Mouse (Mus musculus): ENCODE data around the gene Fancc.
"Not testable (repeated sequence)": the region's sequence is repeated elsewhere in the genome, so short reads cannot be mapped to it uniquely, and the experiment has no call there.

The Fancc gene

DNA sequence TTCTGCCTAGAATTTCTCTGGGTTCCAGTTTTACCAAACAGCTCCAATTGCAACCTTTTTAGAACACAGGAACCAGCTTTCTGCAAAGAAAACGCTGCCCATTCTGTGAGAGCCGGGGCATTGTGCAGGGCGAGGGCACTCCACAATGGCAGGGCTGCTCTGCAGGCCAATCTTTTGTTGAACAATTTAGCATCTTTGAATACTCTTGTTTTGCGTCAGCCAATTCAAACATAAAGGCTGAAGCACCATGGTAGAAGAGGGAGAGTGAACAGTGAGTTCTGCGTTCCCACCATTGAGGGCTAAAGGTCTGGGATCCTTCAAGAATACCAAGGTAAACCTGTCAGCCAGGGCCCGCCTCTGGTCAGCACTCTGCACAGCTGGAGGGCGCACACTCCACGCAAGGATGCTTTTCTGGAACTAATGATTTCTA is 17.9 kb upstream of the Fancc start:
- DNase-seq = no peak

DNA sequence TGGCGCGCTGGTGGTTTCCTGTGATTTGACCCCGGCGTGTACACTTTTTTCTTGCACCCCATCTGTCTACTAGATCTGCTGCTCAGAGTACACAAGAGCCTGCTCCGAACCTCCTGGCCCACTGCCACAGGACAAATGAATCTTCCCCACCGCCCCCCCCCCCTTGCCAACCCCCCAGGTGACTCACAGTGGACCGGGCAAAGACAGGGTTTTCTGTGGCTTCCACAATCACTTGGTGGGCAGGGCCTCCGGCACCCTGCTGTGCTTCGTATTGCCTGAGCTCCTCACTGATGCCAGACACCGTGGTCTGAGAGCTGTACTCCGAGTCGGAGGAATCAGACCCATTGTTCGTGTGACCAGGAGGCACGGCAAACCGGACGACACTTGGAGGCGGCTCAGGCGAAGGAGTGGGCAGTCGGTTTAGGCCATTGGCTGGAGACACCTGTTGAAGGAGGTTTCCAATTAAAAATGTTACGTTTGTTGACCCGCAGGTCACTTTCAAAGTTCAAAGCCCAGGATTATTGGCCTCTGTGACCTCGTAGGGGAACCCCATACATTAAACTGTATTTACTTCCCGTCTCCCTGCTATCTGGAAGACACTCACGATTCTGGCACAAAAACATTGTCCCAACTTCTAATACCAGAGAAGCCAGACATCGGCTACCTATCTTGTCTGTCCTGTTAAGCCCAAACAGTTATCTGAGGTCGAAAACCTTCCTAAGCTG is 16.5 kb upstream of the Fancc start:
- DNase-seq = no peak

DNA sequence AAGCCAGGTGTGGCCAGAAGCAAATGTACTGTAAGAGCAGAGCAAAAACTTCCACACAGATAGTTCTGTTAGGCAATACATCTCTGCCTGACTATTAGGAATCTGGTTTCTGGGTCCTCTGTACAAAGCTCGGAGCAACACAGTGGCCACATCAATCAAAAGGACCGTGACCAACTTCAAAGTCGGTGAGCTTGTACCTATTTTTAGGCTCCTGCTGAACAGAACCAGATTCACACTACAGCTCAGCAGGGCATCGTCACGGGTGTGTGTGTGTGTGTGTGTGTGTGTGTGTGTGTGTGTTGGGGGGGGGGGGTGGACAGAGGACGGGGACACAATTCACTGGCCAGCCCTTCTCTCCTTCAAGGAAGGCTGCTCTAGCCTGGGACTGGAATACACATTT is 15.3 kb upstream of the Fancc start:
- DNase-seq = no peak

DNA sequence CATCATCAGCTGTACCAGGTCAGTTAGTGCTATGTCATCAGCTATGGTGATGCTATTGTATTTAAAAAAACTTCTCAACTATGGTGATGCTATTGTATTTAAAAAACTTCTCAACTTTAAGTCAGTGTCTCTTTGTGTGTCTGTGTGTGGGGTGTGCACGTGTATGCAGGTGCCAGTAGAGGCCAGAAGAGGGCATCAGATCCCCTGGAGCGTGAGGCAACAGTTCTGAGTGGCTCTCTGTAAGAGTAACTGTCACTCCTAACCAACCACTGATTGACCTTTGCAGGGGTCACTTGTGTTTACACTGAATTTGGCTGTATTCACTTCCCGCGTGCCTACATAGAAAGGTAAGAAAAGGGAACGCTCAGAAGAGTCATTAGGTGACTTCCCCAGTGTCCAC is 10.7 kb upstream of the Fancc start:
- DNase-seq = no peak

DNA sequence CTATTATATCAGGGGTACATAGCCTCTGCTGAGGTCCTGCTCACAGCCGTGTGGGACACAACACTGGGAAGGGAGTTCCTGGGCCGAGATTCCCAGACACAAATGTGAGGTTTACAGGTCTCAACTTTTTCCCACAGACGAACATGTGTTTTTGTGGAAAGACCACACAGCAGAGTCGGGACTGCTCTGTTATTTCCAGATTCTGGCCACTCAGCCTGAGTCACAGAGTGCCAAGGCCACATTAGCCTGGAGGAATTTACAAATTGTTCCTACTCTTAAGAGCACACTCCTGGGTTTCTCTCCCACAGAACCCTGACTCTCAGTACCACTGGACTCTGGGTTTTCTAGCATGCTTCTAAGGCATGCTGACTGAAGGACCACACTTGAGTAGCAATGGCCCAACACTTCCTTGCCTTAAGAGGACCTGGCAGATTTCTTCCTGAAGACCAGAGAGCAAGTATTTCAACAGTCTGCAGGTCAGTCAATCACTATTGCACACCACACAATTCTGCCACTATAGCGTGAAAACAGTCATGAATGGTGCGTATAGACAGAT is 10.0 kb upstream of the Fancc start:
- no peak for DNase-seq

DNA sequence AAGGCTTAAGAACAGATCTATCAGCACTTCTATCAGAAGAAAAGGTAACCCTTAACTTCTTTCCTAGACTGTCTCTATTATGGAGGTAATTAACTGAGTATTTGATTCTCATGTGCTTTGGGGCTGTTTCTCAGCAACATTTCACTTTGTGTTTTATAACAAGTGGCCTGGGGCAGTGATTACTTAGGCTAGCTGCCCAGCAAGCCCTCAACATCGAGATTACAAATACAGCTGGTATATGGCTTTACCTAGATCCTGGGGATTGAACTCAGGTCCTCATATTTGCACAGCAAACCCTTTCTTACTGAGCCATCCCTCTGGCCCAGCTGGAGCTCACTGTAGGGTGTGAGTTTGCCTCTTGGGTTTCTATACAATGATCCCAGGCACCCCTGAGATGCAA is 9.3 kb upstream of the Fancc start:
- DNase-seq = no peak

DNA sequence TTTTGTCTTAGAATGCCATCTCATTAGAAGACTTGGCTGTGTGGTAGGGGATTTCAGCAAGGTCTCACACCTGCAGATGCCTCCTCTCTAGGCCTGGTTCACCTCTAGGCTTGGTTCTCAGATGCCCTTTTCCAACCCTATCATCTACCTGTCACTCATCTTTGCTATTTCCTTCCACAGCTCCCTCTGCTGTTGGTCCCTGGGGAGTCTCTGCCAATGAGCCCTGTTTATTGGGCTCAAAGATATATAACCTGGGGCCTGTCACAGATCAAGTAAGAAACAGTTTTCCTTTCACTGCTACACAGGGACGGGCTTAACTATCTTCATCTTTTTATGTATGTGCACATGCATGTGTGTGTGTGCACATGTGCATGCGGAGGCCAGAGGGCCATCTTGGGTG is 5.3 kb upstream of the Fancc start:
- DNase-seq = no peak

DNA sequence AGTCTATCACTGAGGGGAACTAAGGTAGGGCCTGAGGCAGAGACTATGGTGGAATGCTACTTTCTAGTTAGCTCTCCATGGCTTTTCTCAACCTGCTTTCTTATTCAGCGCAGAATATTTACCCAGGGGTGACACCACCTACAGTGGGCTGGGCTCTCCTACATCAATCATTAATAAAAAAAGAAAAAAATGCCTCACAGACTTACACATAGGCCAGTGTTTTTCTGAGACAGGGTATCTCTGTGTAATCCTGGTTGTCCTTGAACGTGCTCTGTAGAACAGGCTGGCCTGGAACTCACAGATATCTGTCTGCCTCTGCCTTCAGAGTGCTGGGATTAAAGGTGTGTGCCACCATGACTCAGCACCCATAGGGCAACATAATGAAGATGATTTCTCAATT is 2.4 kb upstream of the Fancc start:
- no peak for DNase-seq

DNA sequence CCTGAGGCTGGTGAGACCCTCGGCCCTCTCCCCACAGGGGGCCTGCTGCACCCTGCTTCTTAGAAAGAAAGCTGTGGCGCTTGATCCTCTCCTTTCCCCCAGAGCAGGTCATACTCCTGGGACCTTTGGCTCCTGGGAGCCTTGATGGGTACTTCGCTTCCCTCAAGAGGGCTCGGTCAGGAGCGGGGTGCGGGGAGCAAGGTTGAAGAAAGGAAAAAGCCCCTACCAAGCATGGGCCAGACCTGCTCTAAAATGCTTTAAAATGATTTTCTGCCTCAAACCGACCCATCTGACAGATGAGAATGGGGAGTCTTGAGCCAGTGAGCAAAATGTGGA is 9.4 kb downstream of the Fancc start:
- no peak for DNase-seq

DNA sequence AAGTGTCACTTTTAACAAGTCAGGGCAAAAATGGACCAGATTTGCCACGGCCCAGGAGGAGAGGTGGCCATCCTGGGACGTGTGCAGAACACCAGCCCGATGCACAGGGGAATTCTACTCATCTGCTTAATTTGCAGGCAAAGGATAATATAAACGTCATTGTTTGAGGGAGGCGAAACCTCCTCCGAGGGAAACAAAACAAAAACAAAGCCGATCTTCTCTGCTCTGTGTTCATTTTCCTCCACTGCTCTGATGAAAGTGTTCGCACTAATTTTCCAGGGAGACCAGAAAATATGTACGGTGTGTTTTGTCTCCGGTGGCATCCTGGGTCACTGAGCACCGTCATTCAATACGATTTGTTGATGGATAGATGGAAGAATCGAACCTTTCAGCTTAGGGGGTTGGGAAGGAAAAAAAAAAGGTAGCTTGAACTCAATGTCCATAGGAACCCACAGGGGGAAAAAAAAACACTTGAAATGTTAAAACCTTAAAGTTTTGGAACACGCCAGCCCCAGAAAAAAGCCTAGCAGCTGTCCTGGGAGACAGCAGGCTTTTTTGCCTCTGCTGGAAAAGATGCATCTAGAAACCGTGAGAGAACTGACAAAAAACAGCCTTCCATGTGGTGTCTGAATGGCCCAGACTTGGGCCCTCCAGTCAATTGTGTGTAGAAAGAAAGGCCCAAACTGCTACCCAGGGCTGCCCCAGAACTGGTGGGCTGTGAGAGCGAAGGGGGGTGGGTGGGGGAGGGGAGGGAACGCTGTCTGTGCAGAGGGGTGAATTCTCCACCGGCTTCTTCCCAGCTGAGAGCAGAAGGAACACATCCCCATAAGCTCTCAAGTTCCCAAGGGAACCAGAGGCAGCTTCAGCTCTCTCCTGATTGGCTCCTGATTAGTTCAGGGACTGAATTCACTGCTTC is 10.0 kb downstream of the Fancc start:
- DNase-seq = no peak

DNA sequence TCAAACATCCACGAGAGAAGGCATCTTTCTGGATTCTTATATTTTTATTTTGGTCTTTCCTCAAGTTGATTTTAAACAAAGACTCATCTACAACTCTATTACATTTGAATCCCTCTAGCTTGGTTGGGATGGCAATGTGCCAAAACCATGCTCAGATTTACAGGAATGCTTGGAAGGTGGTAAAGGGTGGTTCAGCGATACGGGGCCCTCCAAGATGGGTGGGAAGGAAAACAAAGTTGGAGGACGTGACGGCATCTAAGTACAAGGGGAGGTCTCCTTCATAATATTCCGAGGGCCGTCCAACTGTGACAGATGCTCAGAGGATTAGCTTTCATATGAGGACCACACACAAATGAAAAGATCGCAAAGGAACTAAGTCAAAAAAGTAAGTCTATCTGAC is 21.7 kb downstream of the Fancc start:
- DNase-seq = no peak

DNA sequence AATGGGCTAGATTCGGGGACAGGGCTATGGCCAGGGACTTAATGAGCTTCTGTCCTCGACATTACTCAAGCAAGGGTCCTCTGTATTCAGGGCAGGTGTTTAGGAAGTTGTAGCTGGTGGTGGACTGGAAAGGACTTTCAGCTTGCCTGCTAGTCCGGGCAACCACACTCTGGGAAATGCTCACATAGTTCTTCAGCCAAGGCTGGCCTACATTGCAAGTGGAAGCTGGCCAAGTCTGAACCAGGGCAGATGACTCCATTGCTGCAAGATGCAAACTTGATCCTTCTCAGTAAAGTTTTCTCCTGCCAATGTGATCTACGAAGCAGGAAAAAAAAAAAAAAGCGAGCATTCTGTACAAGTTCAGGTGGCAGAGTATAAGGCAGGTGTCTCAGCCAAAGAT is 44.2 kb downstream of the Fancc start:
- DNase-seq = no peak

DNA sequence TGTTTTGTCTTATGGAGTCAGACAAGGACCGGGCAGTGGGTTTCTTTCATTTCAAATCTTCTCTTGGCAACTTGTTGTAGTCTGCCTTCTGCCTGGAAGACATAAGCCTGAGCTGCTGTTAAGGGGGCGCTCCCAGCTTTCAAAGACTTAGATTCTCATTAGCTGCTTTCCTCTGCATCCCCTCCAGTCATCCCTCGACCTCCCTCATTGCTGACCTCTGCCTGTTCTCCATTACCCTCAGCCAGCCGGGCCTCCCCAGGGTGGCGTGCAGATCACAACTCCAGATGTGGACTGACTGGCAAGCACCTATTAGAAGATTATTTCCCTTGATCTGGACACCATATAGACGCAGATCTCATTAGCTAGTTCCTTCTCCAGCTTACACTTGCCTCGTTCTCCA is 45.9 kb downstream of the Fancc start:
- DNase-seq = no peak

DNA sequence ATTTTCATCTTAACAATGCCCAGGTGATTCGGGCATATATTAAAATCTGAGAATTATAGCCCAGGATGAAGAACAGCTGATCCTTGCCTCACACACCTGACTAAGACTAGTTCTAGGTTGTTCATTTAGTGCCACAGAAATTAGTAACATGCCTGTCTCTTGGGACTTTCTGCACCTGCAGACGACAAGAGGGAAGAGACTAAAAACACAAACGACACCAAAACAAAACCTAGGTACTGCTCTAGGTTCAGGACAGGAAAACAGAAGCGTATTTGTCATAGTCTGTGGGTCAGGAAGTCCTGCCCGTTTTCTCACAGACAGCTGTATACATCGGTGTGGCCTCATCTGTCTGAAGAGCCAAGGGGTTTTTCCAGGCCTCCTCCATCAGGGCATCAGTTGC is 51.7 kb downstream of the Fancc start:
- no peak for DNase-seq

DNA sequence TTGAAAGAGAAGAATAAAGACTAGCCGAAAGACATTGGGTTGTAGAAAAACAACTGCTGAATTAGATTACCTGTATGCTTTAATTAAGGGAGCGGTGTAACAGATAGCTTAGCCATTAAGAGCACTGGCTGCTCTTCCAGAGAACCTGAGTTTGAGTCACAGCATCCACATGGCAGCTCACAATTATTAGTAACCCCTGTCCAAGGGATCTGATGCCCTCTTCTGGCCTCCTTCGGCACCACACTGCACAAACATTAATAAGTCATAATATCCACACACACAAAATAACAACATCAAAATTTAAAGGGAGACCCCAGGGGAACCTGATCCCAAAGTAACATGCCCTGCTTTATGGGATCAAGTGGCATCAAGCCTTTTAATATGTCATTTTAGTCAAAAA is 64.3 kb downstream of the Fancc start:
- DNase-seq = no peak

DNA sequence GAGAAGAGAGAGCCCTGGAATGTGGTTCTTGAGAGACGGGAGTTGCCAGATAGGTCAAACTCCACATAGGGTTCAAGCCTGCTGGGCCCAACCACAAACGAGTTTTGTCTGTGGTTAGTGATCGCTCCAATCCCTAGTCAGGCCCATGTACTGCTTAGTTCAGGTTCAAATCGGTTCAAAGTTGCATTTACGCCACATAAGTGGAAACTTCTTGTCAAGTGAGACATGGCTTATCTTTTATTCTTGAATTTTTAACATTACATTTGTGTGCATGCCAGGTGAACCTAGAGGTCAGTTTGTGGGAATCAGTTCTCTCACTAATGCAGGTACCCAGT is 65.3 kb downstream of the Fancc start:
- DNase-seq = no peak

DNA sequence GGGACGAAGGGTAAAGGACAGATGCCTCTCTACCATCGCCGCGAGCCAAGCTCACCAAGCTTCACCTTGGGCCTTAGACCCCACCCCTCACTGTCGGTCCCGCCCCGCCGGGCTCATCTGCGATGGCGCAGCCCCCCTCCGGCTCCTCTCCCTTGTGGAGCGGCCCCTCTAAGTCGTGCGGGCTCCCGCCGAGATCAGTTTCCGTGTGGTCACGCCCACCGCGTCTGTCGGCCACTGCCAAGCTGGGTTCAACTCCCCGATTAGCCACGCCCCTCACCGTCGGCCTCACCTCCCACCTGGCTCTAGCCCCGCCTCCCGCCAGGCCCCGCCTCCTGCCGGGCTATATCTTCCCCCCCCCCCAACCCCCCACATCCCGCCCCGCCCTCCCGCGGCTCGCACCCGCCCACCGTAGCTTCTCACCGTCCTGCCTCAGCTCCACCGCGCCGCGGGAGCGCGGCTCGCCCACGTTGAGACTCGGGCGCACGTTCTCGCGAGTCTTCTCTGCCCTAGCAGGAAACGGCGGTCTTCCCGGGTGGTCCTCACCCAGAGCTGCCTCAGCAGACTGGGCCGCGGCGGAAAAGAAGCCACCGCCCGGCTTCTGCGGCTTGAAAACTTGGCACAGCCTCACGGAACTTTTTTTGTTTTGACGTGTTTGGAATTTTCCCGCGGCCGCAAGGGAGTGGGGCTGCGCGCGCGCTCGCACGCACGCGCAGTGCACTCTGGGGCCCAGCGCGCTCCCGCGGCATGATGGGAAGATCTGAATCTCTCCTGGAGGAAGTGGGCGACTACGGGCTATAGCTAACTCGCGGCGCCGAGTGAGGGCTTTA is 65.8 kb downstream of the Fancc start:
- peak; percentile 88 for DNase-seq

DNA sequence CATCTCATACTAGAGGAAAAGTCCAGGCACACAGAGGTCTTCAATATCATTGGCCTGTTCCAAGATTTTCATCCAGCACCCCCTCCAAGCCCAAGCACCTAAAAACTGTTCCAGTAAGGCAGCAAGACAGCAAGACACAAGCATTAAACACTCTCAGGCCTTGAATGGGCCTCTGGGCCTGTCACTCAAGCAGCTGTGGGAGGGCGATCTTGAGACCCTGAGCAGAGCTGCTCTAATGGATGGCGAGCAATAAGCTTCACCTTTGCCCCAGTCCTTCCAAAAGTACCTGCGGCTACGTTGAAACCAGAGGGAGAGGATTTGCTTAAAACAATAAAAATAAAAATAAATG is 66.4 kb downstream of the Fancc start:
- DNase-seq = peak; percentile 7

DNA sequence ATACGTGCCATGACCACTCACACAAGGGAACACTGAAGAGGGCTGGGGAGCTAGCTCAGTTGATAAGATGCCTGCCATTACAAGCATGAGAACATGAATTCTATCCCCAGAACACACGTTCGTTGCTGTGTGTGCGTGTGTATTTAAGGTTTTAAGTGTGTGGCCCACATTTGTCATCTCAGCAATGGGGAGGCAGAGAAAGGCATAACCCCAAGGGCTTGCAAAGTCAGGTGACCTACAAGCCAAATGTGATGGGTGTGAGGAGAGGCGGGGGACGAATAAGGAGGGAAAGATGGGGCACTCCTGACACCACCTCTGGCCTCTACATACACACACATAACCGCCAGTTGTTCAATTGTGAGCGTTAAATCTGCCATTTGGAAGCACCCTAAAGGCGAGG is 66.9 kb downstream of the Fancc start:
- no peak for DNase-seq

DNA sequence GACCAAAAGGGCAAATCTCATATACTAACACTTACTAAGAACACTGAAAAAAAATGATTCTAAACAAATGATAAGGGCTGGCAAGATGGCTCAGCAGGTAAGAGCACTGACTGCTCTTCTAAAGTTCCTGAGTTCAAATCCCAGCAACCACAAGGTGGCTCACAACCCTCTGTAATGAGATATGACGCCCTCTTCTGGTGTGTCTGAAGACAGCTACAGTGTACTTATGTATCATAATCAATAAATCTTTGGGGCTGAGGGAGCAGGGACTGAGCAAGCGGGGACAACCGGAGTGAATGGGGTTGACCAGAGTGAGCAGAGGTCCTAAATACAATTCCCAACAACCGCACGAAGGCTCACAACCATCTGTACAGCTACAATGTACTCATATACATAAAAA is 68.9 kb downstream of the Fancc start:
- DNase-seq = not testable (repeated sequence)

DNA sequence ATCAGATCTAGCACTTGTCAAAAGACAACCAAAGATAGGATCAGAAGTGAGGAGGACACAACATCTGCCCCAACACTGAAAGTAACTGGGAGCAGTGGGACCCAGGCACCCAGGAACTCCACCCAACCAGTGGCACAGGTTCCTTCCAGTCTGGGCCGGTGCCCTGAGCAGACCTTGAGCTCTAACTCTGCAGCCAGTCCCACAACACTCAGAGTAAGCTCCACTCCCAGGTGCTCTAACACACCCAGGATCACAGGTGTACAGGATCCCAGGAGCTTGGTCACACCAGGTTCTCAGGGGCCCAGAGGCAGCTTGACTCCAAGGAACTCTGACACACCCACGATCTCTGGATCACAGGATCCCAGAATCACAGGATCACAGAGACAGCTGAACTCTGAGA is 74.0 kb downstream of the Fancc start:
- DNase-seq = no peak

DNA sequence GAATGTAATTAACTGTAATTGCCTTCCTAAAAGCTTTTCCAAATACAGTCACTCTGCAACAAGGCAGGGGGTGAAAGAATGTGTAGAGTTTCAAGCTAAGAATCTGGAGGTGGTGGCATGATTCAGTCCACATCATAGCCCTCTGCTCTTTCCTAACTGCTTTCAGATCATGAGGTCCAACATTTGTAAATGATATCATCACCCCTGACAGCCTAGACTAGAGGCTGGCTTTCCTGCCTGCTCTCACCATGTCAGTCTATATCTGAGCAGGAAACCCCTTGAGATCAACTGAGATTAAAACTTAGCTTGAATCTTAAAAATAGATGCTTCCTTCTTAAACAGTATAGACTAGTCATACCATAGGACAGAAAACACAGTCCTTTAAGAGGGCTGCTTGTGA is 75.9 kb downstream of the Fancc start:
- no peak for DNase-seq

DNA sequence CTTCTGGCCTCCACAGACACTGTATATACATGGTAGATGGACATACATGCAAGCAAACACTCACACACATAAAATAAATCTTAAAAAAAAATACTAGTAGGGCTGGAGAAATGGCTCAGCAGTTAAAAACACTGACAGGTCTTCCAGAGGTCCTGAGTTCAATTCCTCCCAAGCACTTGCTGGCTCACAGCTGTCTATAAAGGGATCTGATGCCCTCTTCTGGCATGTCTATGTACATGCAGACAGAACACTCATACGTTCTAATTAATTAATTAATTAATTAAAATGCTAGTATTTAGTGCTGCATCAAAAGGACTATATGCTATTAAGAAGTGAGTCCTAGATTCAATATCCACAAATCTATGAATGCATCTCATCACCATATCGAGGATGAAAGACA is 78.9 kb downstream of the Fancc start:
- no peak for DNase-seq

DNA sequence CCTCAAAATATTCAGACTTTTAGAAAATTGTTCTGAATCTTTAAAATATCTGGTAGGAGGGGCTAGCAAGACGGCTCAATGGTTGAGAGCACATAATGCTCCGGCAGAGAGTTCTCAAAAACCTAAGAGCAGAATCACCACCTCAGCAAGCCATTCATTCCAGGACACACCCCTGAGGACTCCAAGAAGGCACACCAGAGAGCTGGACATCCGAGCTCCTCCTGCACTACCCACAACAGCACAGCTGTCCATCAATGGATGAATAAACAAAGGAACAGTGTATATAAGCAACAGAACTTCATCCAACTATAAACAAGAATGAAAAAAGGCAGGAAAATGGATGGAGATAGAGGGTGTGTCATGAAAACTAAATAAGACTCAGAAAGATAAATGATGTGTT is 80.3 kb downstream of the Fancc start:
- no peak for DNase-seq

Data from right cerebral cortex, postnatal 25 days (tissue).